Mouse (Mus musculus): Measurements from ENCODE around the gene Adamts9. TPM values are rescaled to one million over a fixed set of nuclear protein-coding genes. Genes with fewer than 3 reads are reported as not detected.
A peak's percentile ranks its signal among the peaks of the same experiment; 100 is the strongest.

Adamts9 gene
- polyA plus RNA-seq, 1 experiment from 2014 or later = 4.7 TPM

DNA sequence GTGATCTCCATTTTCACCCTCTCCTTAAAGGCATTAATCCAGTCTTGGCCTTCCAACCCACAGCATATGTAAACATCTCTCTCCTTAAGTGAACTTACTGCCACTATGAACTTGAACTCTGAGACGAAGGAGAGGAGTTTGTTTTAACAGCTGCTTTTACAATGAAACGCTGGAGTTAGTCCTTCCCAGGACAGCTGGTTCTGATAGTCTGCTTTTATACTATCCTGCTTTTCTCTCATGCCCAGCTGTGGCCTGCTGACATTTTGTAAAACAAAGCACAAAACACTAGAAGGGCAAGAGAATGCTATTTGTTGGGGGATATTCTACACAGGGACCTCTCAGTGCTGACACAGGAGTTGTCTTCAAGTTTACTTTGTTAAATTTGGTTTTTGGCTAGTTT lies 101.3 kb downstream of the Adamts9 start:
- no peak overlapping the region for H3K27ac ChIP-seq (ENCODE audit: low read depth, low read length)
- ATAC-seq (ENCODE audit: low FRiP score) = no peak
- no peaks in the 10 kb centered on the region for H3K9me3 ChIP-seq (ENCODE audit: control insufficient read depth, low read length)
- H3K36me3 ChIP-seq (ENCODE audit: control insufficient read depth, insufficient read depth, low read length) = no peaks in the 10 kb centered on the region
- H3K27me3 ChIP-seq (ENCODE audit: control insufficient read depth, insufficient read depth, low read length) = no peaks in the 10 kb centered on the region
- H3K9ac ChIP-seq (ENCODE audit: low read depth, low read length) = no peak overlapping the region
- no peak for DNase-seq (ENCODE audit: low spot score)
- H3K4me3 ChIP-seq (ENCODE audit: low read depth, low read length) = no peak overlapping the region
- 13% methylated on average over 2 of the region's 2 CpGs for WGBS
- no peaks in the 10 kb centered on the region for H3K4me1 ChIP-seq (replicated peaks; ENCODE audit: control insufficient read depth, insufficient read depth, low read length)
- no peak overlapping the region for H3K4me2 ChIP-seq (replicated peaks; ENCODE audit: low read depth, low read length)

GRCm38 (mm10) chr6:92831106-92831505 lies 112.2 kb downstream of the Adamts9 start:
- no peak overlapping the region for H3K9ac ChIP-seq (ENCODE audit: low read depth, low read length)

DNA sequence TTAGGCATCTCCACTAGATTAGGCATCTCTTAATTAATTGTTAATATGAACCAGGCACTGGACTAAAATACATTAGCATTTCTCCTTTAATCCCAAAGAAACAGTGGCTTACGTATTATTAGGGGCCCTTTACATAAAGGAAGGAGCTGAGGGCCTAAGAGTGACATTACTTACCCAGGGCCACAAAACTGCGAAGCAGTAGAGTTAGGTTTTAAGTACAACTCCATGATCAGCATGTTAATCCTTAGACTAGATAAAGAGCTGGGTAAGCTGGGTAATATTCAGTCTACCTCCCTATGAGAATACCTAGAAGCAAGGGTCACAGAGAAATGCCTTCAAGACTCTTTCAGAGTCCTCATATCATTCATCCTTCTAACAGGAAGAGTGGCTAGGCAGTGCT lies 114.1 kb downstream of the Adamts9 start:
- no peak overlapping the region for H3K4me2 ChIP-seq (replicated peaks; ENCODE audit: low read depth, low read length)
- no peak for DNase-seq (ENCODE audit: low spot score)
- H3K4me1 ChIP-seq (replicated peaks; ENCODE audit: control insufficient read depth, insufficient read depth, low read length) = no peaks in the 10 kb centered on the region
- no peak for ATAC-seq (ENCODE audit: low FRiP score)
- no peaks in the 10 kb centered on the region for H3K27me3 ChIP-seq (ENCODE audit: control insufficient read depth, insufficient read depth, low read length)
- no peak overlapping the region for H3K9ac ChIP-seq (ENCODE audit: low read depth, low read length)
- WGBS = 89% methylated on average over 2 of the region's 2 CpGs
- no peaks in the 10 kb centered on the region for H3K9me3 ChIP-seq (ENCODE audit: control insufficient read depth, low read length)
- no peak overlapping the region for H3K27ac ChIP-seq (ENCODE audit: low read depth, low read length)
- no peaks in the 10 kb centered on the region for H3K36me3 ChIP-seq (ENCODE audit: control insufficient read depth, insufficient read depth, low read length)
- H3K4me3 ChIP-seq (ENCODE audit: low read depth, low read length) = no peak overlapping the region

More at GRCm38 (mm10) chr6:92831106-92831505, 112.2 kb downstream of the Adamts9 start:
- Histone ChIP-seq H3K4me2 (replicated peaks; ENCODE audit: low read depth, low read length) (no peak overlapping the region), H3K4me1 (replicated peaks; ENCODE audit: control insufficient read depth, insufficient read depth, low read length) (no peaks in the 10 kb centered on the region), H3K27me3 (ENCODE audit: control insufficient read depth, insufficient read depth, low read length) (no peaks in the 10 kb centered on the region), H3K27ac (ENCODE audit: low read depth, low read length) (no peak overlapping the region), H3K9me3 (ENCODE audit: control insufficient read depth, low read length) (no peaks in the 10 kb centered on the region), H3K4me3 (ENCODE audit: low read depth, low read length) (no peak overlapping the region), H3K36me3 (ENCODE audit: control insufficient read depth, insufficient read depth, low read length) (no peaks in the 10 kb centered on the region)
- DNase-seq (ENCODE audit: low spot score) (no peak), ATAC-seq (ENCODE audit: low FRiP score) (no peak)
- 78% methylated on average over 2 of the region's 2 CpGs for WGBS

DNA sequence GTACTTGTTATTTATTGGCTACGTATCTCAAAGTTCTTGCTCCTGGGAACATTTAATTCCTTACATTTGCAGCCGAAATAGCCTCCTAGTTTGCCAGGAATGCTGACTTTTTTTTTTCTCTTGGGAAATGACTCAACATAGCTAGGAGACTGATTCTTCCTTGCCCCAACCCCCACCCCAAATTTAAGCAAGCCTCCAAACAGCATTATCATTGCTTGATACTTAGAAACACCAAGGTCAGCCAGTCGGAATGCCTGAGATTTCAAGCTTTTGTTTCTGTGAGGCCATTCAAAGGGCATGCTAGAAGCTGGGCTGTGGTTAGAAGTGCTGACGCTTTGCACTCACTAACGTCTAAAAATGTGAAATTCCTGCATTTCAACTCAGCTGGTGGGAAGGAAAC lies 115.9 kb downstream of the Adamts9 start:
- Histone ChIP-seq H3K27ac (ENCODE audit: low read depth, low read length) (no peak overlapping the region), H3K4me3 (ENCODE audit: low read depth, low read length) (no peak overlapping the region), H3K27me3 (ENCODE audit: control insufficient read depth, insufficient read depth, low read length) (no peaks in the 10 kb centered on the region; the same call in 1 of the 2 replicates), H3K36me3 (ENCODE audit: control insufficient read depth, insufficient read depth, low read length) (no peaks in the 10 kb centered on the region), H3K9me3 (ENCODE audit: control insufficient read depth, low read length) (no peaks in the 10 kb centered on the region), H3K9ac (ENCODE audit: low read depth, low read length) (no peak overlapping the region), H3K4me1 (replicated peaks; ENCODE audit: control insufficient read depth, insufficient read depth, low read length) (no peaks in the 10 kb centered on the region), H3K4me2 (replicated peaks; ENCODE audit: low read depth, low read length) (no peak overlapping the region)
- no peak for DNase-seq (ENCODE audit: low spot score)
- ATAC-seq (ENCODE audit: low FRiP score) = no peak
- 43% methylated on average over 5 of the region's 5 CpGs for WGBS

- DNase-seq (ENCODE audit: low spot score) (no peak), ATAC-seq (ENCODE audit: low FRiP score) (no peak)
- no peak overlapping the region for H3K4me2 ChIP-seq (replicated peaks; ENCODE audit: low read depth, low read length)
- WGBS = 93% methylated on average over 5 of the region's 5 CpGs
- H3K4me1 ChIP-seq (replicated peaks; ENCODE audit: control insufficient read depth, insufficient read depth, low read length) = no peaks in the 10 kb centered on the region; the same call in 1 of the 2 replicates
- H3K27ac ChIP-seq (ENCODE audit: low read depth, low read length) = no peak overlapping the region
- H3K4me3 ChIP-seq (ENCODE audit: low read depth, low read length) = no peak overlapping the region
- H3K9me3 ChIP-seq (ENCODE audit: control insufficient read depth, low read length) = no peaks in the 10 kb centered on the region
- no peaks in the 10 kb centered on the region; the same call in 1 of the 2 replicates for H3K27me3 ChIP-seq (ENCODE audit: control insufficient read depth, insufficient read depth, low read length)
- H3K36me3 ChIP-seq (ENCODE audit: control insufficient read depth, insufficient read depth, low read length) = no peaks in the 10 kb centered on the region
- H3K9ac ChIP-seq (ENCODE audit: low read depth, low read length) = no peak overlapping the region
These were observed 116.7 kb downstream of the Adamts9 start for GRCm38 (mm10) chr6:92826561-92826960.

GRCm38 (mm10) chr6:92823991-92824390 lies 119.3 kb downstream of the Adamts9 start:
- no peaks in the 10 kb centered on the region; the same call in 1 of the 2 replicates for H3K4me1 ChIP-seq (replicated peaks; ENCODE audit: control insufficient read depth, insufficient read depth, low read length)
- no peak overlapping the region for H3K27ac ChIP-seq (ENCODE audit: low read depth, low read length)
- no peak overlapping the region for H3K4me3 ChIP-seq (ENCODE audit: low read depth, low read length)
- no peaks in the 10 kb centered on the region for H3K9me3 ChIP-seq (ENCODE audit: control insufficient read depth, low read length)
- DNase-seq (ENCODE audit: low spot score) (no peak), ATAC-seq (ENCODE audit: low FRiP score) (no peak)
- no peak overlapping the region for H3K4me2 ChIP-seq (replicated peaks; ENCODE audit: low read depth, low read length)
- no peak overlapping the region for H3K9ac ChIP-seq (ENCODE audit: low read depth, low read length)
- 75% methylated on average over 7 of the region's 7 CpGs for WGBS
- H3K27me3 ChIP-seq (ENCODE audit: control insufficient read depth, insufficient read depth, low read length) = no peaks in the 10 kb centered on the region; the same call in none of the 2 replicates
- no peaks in the 10 kb centered on the region for H3K36me3 ChIP-seq (ENCODE audit: control insufficient read depth, insufficient read depth, low read length)

GRCm38 (mm10) chr6:92822006-92822405 lies 121.3 kb downstream of the Adamts9 start:
- no peaks in the 10 kb centered on the region; the same call in 1 of the 2 replicates for H3K4me1 ChIP-seq (replicated peaks; ENCODE audit: control insufficient read depth, insufficient read depth, low read length)
- 33% methylated on average over 6 of the region's 6 CpGs for WGBS
- no peak for DNase-seq (ENCODE audit: low spot score)

DNA sequence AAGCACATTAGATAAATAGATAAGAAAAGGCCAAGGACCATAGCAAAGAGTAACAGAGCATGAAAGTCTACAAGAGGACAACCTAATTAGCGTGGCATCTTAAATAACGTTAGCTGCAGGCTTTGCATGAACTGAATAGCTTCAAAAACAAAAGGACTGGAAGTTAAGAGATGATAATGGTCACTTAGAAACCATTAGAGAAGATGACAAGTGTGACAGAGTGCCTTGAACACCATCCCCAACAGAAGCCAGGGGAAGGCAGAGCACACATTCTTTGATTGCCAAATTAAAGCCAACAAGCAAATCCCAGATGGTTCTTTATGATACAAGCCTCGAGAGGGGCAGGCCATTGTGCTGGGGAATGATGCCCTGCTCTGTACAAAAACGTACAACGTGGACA lies 121.7 kb downstream of the Adamts9 start:
- 26% methylated on average over 5 of the region's 5 CpGs for WGBS
- no peaks in the 10 kb centered on the region; the same call in 1 of the 2 replicates for H3K4me1 ChIP-seq (replicated peaks; ENCODE audit: control insufficient read depth, insufficient read depth, low read length)
- H3K9ac ChIP-seq (ENCODE audit: low read depth, low read length) = no peak overlapping the region
- no peaks in the 10 kb centered on the region; the same call in none of the 2 replicates for H3K27me3 ChIP-seq (ENCODE audit: control insufficient read depth, insufficient read depth, low read length)
- no peak overlapping the region for H3K4me2 ChIP-seq (replicated peaks; ENCODE audit: low read depth, low read length)
- H3K36me3 ChIP-seq (ENCODE audit: control insufficient read depth, insufficient read depth, low read length) = no peaks in the 10 kb centered on the region
- H3K9me3 ChIP-seq (ENCODE audit: control insufficient read depth, low read length) = no peaks in the 10 kb centered on the region
- peak; percentile 16 for DNase-seq (ENCODE audit: low spot score)
- ATAC-seq (ENCODE audit: low FRiP score) = no peak
- no peak overlapping the region for H3K4me3 ChIP-seq (ENCODE audit: low read depth, low read length)
- H3K27ac ChIP-seq (ENCODE audit: low read depth, low read length) = 0 out of 2 replicates have a peak overlapping the region, but pooled peaks have one; percentile 17

More at GRCm38 (mm10) chr6:92822006-92822405, 121.3 kb downstream of the Adamts9 start:
- Histone ChIP-seq H3K27me3 (ENCODE audit: control insufficient read depth, insufficient read depth, low read length) (no peaks in the 10 kb centered on the region; the same call in none of the 2 replicates), H3K4me2 (replicated peaks; ENCODE audit: low read depth, low read length) (no peak overlapping the region), H3K9me3 (ENCODE audit: control insufficient read depth, low read length) (no peaks in the 10 kb centered on the region), H3K4me3 (ENCODE audit: low read depth, low read length) (no peak overlapping the region), H3K36me3 (ENCODE audit: control insufficient read depth, insufficient read depth, low read length) (no peaks in the 10 kb centered on the region), H3K27ac (ENCODE audit: low read depth, low read length) (0 out of 2 replicates have a peak overlapping the region, but pooled peaks have one; percentile 17), H3K9ac (ENCODE audit: low read depth, low read length) (no peak overlapping the region)
- no peak for ATAC-seq (ENCODE audit: low FRiP score)

- Histone ChIP-seq H3K27ac (ENCODE audit: low read depth, low read length) (no peak overlapping the region), H3K9me3 (ENCODE audit: control insufficient read depth, low read length) (no peaks in the 10 kb centered on the region), H3K4me1 (replicated peaks; ENCODE audit: control insufficient read depth, insufficient read depth, low read length) (no peaks in the 10 kb centered on the region; the same call in 1 of the 2 replicates), H3K4me3 (ENCODE audit: low read depth, low read length) (no peak overlapping the region), H3K9ac (ENCODE audit: low read depth, low read length) (no peak overlapping the region), H3K27me3 (ENCODE audit: control insufficient read depth, insufficient read depth, low read length) (peaks cover 2% of the 10 kb centered on the region), H3K4me2 (replicated peaks; ENCODE audit: low read depth, low read length) (no peak overlapping the region), H3K36me3 (ENCODE audit: control insufficient read depth, insufficient read depth, low read length) (no peaks in the 10 kb centered on the region)
- DNase-seq (ENCODE audit: low spot score) = no peak
- 39% methylated on average over 8 of the region's 8 CpGs for WGBS
- ATAC-seq (ENCODE audit: low FRiP score) = no peak
These were observed 125.6 kb downstream of the Adamts9 start for GRCm38 (mm10) chr6:92817661-92818060.
